Mouse (Mus musculus) heart, postnatal 36 days (tissue): Measurements from ENCODE around the gene Prima1. TPM values are rescaled to one million over a fixed set of nuclear protein-coding genes. Genes with fewer than 3 reads are reported as not detected.

Experiments used
- DNase-seq, 2 experiments: peaks; one replicate each; pipeline ENCODE4 v3.0.0; 2021 to 2022
- intact Hi-C: fragments of 180-260 bp; cut with DNase I; formaldehyde crosslinking; loops from one replicate; pipeline ENCODE4 v1.15.1; 2025
- total RNA-seq, 2 experiments: library from RNA; stranded (reverse); gene quantifications; 2 replicates each; pipeline ENCODE4 v1.2.3; 2021

Gene Prima1
- total RNA-seq, 2 experiments from 2014 or later = 0.43 TPM; not detected in 1

DNA sequence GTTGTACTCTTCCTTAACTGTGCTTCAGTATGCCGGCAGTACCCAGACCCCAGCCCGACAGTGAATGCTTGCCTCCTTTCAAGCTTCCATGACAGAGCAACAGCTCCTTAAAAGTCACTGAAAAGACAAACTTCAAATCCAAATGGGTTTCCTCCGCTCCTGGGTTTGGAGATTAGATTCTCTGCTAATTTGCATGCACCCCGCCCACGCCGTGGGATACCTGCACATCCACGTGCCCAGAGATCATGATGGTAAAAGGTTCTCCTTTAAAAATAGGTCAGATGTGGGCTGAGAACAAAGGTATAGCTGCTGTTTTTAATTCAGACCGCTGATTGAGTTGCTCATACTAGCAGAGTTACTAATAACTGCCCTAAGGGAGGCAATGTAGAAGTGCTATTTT is 82.9 kb downstream of the Prima1 start:
- intact Hi-C loops = no loop called here
- no peak for DNase-seq

DNA sequence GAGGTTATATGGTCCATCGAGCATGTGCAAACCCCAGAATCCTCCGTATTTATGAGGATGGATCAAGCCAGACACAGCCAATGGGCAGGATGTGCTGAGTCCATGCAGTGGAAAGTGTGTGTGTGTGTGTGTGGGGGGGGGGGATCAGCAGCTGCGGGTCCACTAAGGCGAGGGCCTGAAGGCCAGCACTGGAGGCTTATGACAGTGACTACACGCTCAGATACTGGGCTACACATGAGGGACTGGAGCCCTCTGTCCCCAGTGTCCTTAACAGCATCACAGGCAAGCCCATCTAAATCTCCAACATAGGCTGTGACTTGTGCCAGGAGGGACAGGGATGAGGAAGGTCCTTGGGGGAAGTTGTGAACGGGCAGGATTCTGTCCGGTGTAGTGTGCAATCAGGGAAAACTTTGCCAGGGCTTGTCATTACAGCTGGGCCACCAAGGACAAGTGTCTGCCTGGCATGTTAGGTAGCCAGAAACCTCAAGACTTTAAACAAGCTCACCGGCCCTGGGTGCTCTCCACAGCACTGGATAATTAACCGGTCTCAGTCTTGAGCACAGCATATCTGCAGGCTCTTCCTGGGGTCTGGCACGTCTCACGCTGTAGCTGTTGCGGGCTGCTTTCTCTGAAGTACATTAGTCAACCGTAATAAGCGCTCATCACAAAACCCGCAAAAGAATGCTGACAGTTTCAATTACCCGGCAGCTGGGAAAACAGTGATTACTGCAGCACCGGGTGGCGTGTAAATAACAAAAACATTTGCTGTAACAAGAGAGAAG is 84.6 kb downstream of the Prima1 start:
- intact Hi-C loops = no loop called here
- DNase-seq = no peak

DNA sequence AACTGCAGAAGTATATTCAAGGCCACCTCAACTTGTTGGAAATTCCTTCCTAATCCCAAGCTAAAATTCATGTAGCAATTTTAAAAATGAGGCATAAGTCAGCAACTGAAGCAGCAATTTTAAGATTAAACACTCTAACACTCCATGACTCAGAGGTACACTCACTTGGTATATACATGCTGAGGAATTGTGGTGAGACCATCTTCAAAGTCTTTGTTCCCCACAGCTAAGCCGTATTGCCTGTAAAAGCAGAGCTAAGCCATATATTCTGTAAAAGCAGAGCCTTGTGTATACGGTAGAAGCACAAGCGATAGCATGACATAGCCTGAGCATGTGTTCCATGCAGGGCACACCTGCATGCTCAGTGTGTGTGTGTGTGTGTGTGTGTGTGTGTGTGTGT is 86.5 kb downstream of the Prima1 start:
- intact Hi-C loops = no loop called here
- DNase-seq = no peak

DNA sequence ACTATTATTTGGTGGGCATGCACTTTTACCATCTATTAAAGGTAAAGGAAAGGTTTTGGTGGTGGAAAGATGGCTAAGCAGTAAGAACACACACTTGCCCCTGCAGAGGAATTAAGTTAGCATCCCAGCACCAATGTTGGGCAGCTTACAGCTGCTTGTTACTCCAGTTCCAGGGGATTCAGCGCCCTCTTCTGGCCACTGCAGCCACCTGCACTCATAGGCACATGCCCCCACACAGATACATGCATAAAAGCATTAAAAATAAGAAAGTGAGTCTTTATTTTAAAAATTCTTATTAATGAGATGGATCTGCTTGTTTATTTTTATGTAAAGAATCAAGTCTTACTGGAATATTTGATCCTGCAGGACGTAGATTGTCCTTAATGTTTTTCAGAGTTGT is 87.0 kb downstream of the Prima1 start:
- no peak for DNase-seq
- intact Hi-C loops = no loop called here

DNA sequence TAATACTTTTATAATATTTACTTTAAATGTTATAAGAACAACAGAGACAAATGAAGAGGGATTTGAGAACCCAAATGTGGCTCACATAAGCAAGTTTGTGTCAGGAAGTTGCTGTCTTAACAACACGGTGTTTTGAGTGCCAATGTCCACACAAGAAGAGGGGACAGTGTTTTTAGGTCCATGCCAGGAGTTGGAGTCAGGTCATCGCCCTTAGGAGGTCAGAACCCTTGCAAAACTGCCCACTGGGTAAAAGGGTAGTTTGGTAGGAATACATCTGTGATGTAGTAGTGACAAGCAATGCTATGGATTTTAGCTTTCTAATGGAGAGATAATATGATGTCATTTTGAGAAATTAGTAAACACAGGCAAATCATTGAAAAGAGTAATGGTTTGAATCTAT is 91.7 kb downstream of the Prima1 start:
- no peak for DNase-seq
- intact Hi-C loops = no loop called here

Other genes with a start within 250 kb of the Prima1 start
- not detected for gene Fam181a, start 68.8 kb upstream of the Prima1 start, total RNA-seq
- 100 to 1,000 TPM; 370 to 512 TPM for gene Asb2, start 113.9 kb upstream of the Prima1 start, total RNA-seq
- gene Otub2, start 146.5 kb upstream of the Prima1 start, total RNA-seq = 1 to 10 TPM; 2.6 to 4.5 TPM
- 1 to 10 TPM; 1.3 to 1.4 TPM for gene 9330161L09Rik, start 165.7 kb upstream of the Prima1 start, total RNA-seq
- gene Ddx24, start 183.7 kb upstream of the Prima1 start, total RNA-seq = 10 to 100 TPM; 81.2 to 82.6 TPM
- gene Ifi27, start 192.1 kb upstream of the Prima1 start, total RNA-seq = 10 to 100 TPM; 64.1 to 65.7 TPM
- 10 to 100 TPM; 43.8 to 98.9 TPM for gene Ifi27l2a, start 201.5 kb upstream of the Prima1 start, total RNA-seq
- not detected for gene Ifi27l2b, start 215.1 kb upstream of the Prima1 start, total RNA-seq